Mouse (Mus musculus) cerebellum, adult 2 months (tissue): ENCODE results near the gene Nfatc2.

ENCODE experiments used
- CTCF ChIP-seq: fragments of 200-500 bp; IDR thresholded peaks from 2 replicates; pipeline ENCODE4 v1.5.1; 2011; ENCODE audit warnings: low read depth, mild to moderate bottlenecking, control low read depth, low read length, moderate library complexity, borderline replicate concordance; ENCODE audit not compliant: insufficient read depth
- POLR2A ChIP-seq: fragments of 200-500 bp; IDR thresholded peaks from 2 replicates; pipeline ENCODE4 v1.6.1; 2011; ENCODE audit warnings: low read length, control low read depth, borderline replicate concordance; ENCODE audit not compliant: insufficient read depth

- TF ChIP-seq POLR2A (no peak), CTCF (no peak)
These were observed 120.8 kb downstream of the Nfatc2 start for GRCm38 (mm10) chr2:168480692-168481091.
